Mouse (Mus musculus) Patski (cell line): ENCODE data around the gene Tbc1d8. TPM values are rescaled to one million over a fixed set of nuclear protein-coding genes. Genes with fewer than 3 reads are reported as not detected.

ENCODE experiments used
- ATAC-seq: fragments of 100-300 bp; one replicate; pipeline ENCODE4 v1.8.0; 2021
- CTCF ChIA-PET: fragments of 350-600 bp; sonication (Branson Sonifier 250); formaldehyde crosslinking; loops from one replicate; lab custom pipeline; 2022; ENCODE audit warnings: inconsistent platforms; lab: Charles Lee
- POLR2A ChIA-PET: fragments of 350-600 bp; sonication (Branson Sonifier 250); formaldehyde crosslinking; loops from one replicate; lab custom pipeline; 2022; ENCODE audit warnings: antibody characterized with exemption, inconsistent platforms; lab: Charles Lee
- DNase-seq: peaks from one replicate; pipeline ENCODE4 v3.0.0-alpha.2; 2011; ENCODE audit warnings: low read depth, low spot score
- H3K27me3 ChIP-seq: fragments of 371-371 bp; one replicate; pipeline ENCODE4 v1.5.1; 2021
- CTCF ChIP-seq: fragments of 100-300 bp; IDR thresholded peaks from one replicate; pipeline ENCODE4 v1.5.1; 2021
- in situ Hi-C: fragments of 300-500 bp; cut with MboI; formaldehyde crosslinking; loops from 3 replicates; pipeline ENCODE4 v1.11.1; 2018; ENCODE audit warnings: low pct_unique_long_range_greater_than_20kb, mixed read lengths
- polyA plus RNA-seq: library from polyadenylated mRNA; unstranded; gene quantifications from one replicate; pipeline ENCODE4 v1.2.3, GENCODE M21; 2021

Gene Tbc1d8
- polyA plus RNA-seq, 1 experiment from 2014 or later: 3.0 TPM

DNA sequence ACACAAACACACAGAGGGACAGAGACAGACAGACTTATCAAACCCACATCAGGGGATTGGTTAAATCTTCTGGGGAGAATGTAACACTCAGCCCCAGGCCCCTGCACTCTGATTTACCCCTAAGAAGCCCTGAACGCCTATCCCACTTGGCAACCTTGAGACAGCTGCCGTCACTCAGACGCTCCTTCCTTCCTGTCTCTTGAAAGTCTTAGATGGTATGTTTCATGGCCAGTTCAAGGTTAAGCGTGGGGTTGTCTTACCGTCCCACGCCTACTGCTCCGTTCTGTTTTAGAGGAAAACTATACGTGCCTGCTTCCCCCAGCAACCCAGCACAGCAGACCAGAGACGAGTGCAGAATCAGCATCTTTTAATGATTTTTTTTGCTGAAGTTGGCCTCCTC is 27.0 kb upstream of the Tbc1d8 start:
- DNase-seq (no peak), ATAC-seq (no peak)
- CTCF ChIA-PET: no interaction called here
- no peak for TF ChIP-seq CTCF
- POLR2A ChIA-PET: no interaction called here
- in situ Hi-C loops: no loop called here
- H3K27me3 ChIP-seq: no peaks in the 10 kb centered on the region

DNA sequence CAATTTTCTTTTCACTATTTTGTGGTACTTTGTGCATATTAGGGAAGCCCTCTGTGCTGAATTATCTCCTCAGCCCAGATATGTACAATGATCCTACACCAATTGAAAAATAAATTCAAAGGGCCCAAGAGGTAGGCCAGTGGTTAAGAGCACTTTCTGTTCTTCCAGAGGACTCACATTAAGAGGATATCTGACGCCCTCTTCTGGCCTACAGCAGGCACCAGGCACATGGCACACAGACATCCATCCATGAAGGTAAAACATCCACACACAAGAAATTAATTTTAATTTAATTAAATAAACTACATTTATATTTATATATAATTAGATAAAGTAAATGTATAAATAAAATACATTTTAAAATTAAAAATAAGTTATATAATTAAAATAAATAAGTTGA is 25.7 kb upstream of the Tbc1d8 start:
- peak; percentile 67 for TF ChIP-seq CTCF
- no peaks in the 10 kb centered on the region for H3K27me3 ChIP-seq
- DNase-seq (no peak), ATAC-seq (no peak)
- ChIA-PET POLR2A (no interaction called here), CTCF (interaction anchor here (0.9 to 1.0 kb wide), 2 partner anchors 112 to 177 kb away, joined by 3 read pairs; no protein-coding TSS in a partner anchor)
- in situ Hi-C loops: no loop called here

GRCm38 (mm10) chr1:39502817-39503633 is 24.5 kb upstream of the Tbc1d8 start:
- ATAC-seq (no peak), DNase-seq (no peak)
- ChIA-PET CTCF (interaction anchor here (1.4 kb wide), 1 partner anchor 19 kb away, joined by 3 read pairs; no protein-coding TSS in a partner anchor), POLR2A (no interaction called here)
- no peak for TF ChIP-seq CTCF
- in situ Hi-C loops: no loop called here
- no peaks in the 10 kb centered on the region for H3K27me3 ChIP-seq

GRCm38 (mm10) chr1:39499485-39499941 is 21.0 kb upstream of the Tbc1d8 start:
- no peaks in the 10 kb centered on the region for H3K27me3 ChIP-seq
- ChIA-PET CTCF (interaction anchor here (1.1 kb wide), 1 partner anchor 104 kb away, joined by 3 read pairs; no protein-coding TSS in a partner anchor), POLR2A (no interaction called here)
- DNase-seq (no peak), ATAC-seq (no peak)
- in situ Hi-C loops: no loop called here
- TF ChIP-seq CTCF: no peak

- H3K27me3 ChIP-seq: no peaks in the 10 kb centered on the region
- POLR2A ChIA-PET: no interaction called here
- no peak for DNase-seq
- in situ Hi-C loops: no loop called here
- ATAC-seq: no peak
- CTCF ChIA-PET: no interaction called here
- peak; percentile 40 for TF ChIP-seq CTCF
These were observed 19.2 kb upstream of the Tbc1d8 start for GRCm38 (mm10) chr1:39497748-39498147.

- peaks cover 4% of the 10 kb centered on the region for H3K27me3 ChIP-seq
- ATAC-seq (no peak), DNase-seq (no peak)
- POLR2A ChIA-PET: no interaction called here
- in situ Hi-C loops: no loop called here
- peak; percentile 14 for TF ChIP-seq CTCF
- CTCF ChIA-PET: interaction anchor here (0.9 kb wide), 1 partner anchor 97 kb away, joined by 3 read pairs; no protein-coding TSS in a partner anchor
These were observed 18.4 kb upstream of the Tbc1d8 start for GRCm38 (mm10) chr1:39496995-39497394.

- no peak for ATAC-seq
- DNase-seq: no peak
- no peak for TF ChIP-seq CTCF
- in situ Hi-C loops: no loop called here
- CTCF ChIA-PET: no interaction called here
- POLR2A ChIA-PET: no interaction called here
- peaks cover 4% of the 10 kb centered on the region for H3K27me3 ChIP-seq
These were observed 15.1 kb upstream of the Tbc1d8 start for GRCm38 (mm10) chr1:39493664-39494063.

DNA sequence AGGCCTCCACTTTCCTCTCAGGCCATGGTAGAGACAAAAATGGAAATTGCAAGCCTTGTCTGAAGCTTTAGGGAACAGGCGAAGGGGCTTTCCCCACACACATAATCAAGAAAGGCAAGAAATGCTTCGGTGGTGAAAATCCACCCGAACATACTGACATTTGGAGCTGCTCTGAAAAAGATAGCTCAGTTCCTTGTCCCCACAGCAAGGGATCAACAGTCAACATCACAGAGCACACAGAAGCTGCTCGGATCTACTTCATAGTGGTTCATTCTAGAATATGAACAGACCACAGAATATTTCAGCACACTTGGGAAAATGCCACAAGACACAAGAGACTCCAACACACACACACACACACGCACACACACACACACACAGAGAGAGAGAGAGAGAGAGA is 14.6 kb upstream of the Tbc1d8 start:
- no peak for ATAC-seq
- TF ChIP-seq CTCF: no peak
- CTCF ChIA-PET: no interaction called here

DNA sequence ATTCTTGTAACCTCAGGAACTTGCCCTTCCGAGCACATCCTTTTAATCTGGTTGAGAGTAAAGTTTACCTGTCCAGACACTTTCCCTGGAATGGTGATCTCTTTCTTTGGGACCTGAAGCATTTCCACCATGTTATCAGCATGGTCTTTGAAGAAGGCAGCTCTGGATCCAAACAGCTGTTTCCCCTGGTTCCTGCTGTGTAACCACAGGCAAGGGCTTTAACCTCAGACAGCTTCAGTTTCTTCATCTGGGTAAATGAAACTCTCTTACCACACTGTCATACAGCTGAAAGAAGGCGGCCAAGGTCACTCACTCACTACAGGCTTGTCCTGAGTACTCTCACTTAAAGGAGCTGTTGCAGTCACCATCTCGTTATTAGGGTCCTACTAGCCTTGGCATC is 8.8 kb upstream of the Tbc1d8 start:
- H3K27me3 ChIP-seq: peaks cover 4% of the 10 kb centered on the region
- in situ Hi-C loops: no loop called here
- no peak for ATAC-seq
- POLR2A ChIA-PET: no interaction called here
- no peak for DNase-seq
- CTCF ChIA-PET: no interaction called here
- no peak for TF ChIP-seq CTCF

More for the DNA sequence above, 14.6 kb upstream of the Tbc1d8 start:
- H3K27me3 ChIP-seq: peaks cover 4% of the 10 kb centered on the region
- in situ Hi-C loops: no loop called here
- no peak for DNase-seq
- POLR2A ChIA-PET: no interaction called here

DNA sequence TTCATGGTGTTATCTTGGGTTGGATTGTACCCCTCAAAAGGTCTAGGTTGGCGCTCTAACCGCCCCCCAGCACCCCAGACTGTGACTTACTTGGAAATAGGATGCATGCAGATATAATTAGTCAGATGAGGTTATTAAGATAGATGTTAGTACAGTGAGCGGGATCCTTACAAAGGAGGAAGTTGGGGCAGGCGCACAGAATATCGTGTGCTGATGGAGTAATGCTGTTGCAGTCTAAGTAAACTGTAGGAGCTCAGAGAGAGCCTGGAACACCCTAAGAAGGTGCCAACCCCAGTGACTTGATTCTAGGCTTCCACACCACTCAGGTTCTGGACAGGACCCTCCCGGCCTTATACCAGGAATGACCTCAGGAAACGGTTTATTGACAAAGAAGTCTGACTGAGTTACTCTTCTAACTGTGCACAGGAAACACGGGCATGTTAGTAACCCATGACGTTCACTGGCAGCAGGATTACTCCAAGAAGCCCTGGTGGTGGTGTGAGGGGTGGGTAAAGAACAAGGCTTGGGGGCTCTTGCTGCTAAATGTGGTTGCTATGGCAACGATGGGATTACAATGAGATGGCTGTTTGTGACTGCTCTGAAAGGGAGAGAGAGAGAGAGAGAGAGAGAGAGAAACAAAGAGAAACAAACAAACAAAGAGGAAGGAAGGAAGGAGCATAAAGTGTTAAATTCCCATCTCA is 3.7 kb upstream of the Tbc1d8 start:
- ChIA-PET CTCF (no interaction called here), POLR2A (no interaction called here)
- ATAC-seq (no peak), DNase-seq (no peak)
- in situ Hi-C loops: no loop called here
- H3K27me3 ChIP-seq: peaks cover 3% of the 10 kb centered on the region
- TF ChIP-seq CTCF: no peak

GRCm38 (mm10) chr1:39479254-39479653 is 699 bp upstream of the Tbc1d8 start:
- in situ Hi-C loops: no loop called here
- no peak for DNase-seq
- H3K27me3 ChIP-seq: peaks cover 3% of the 10 kb centered on the region
- no peak for TF ChIP-seq CTCF
- CTCF ChIA-PET: no interaction called here
- ATAC-seq: no peak
- POLR2A ChIA-PET: no interaction called here
